Mouse (Mus musculus) CD4-positive, CD25-positive, alpha-beta regulatory T cell, adult 4 months (primary cell): Measurements from ENCODE around the gene Rbms1. TPM values are rescaled to one million over a fixed set of nuclear protein-coding genes. Genes with fewer than 3 reads are reported as not detected.

Experiments
- ATAC-seq: one replicate; pipeline ENCODE4 v1.8.0; 2017
- polyA plus RNA-seq, 2 experiments: library from polyadenylated mRNA; unstranded; fragments of 100-300 nt; shearing (Covaris generic); gene quantifications; one replicate each; pipeline ENCODE4 v1.2.1; 2017

Rbms1 gene
- 10 to 100 TPM; 10.6 to 21.7 TPM for polyA plus RNA-seq

DNA sequence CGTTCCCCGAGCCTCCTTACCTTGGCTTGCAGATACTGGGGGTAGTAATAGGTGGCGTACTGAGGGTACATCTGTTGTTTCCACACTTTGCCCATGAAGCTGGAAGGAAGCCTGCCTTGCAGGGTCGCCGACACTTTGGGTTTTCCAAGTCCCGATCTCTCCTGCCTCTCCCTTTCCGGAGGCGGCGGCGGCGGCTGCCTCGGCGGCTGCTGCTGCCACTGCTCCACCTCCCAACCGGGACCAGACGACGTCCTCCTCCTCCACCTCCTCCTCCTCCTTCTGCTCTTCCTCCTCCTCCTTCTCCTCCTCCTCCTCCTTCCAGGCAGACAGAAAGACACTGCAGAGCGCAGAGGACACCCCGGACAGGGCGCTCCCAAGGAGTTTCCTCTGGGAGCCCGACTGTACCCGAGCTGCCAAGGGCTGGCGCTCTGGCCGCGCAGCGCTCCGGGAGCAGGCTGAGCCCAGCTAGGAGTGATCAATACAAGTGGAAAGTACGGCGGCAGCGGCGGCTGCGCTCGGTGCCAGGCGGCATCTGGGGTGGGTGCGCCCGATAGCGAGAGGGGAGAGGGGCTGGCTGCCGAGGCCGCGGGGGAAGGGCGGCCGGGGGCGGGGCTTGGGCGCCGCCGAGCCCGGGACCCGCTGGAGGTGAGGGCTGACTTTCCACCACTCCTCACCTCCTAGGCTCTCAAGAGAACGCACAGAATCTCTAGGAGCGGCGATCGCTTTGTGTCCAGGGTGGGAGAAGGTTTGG is at the start of gene Rbms1:
TSS of gene Rbms1 (minus strand) at position 522 of the 751 bp plus-strand sequence.
- peak; percentile 43 for ATAC-seq

DNA sequence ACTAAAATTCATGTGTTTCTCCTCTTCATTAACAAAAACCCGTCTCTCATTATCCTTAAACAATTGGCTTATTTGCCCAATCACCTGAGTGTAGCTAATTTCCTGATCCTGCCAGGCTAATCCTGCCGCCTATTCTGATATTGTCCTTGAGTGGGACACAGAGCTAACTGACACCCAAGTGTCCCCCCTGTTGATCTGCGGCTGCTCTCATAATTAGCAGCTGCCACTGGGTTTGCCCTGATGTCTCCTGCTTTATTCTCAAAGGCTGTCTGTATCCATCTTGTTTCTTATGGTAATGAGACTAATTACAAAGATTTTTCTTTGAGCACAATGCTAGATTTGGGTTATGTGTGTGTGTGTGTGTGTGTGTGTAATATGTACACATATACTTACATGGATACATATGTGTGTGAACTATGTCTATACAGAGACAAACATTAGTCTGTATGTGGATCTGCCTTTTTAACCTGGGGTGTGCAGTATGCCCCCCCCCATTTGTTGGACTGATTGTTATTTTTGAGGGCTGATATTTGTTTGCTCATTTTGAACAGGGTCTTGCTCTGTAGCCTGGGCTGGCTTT is 49.3 kb upstream of the Rbms1 start:
- no peak for ATAC-seq

DNA sequence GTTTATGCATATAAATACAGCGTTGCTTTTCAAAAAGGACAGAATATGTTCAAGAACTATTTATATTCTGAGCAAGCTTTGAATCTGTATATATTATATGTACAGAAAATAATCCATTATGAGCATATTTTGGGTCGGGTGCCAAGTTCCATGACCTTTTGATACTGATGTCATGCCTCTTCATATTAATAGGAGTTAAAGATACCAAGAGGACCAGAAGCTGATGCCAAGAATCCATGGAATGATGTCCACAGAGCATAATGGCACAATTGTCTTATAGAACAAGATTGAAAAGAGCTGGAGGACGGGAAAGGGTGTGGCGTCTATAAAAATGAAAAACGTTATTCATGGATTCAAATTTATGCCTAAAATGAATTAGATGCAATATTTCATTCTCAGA is 23.3 kb upstream of the Rbms1 start:
- no peak for ATAC-seq

GRCm38 (mm10) chr2:60978538-60979313 is 15.7 kb upstream of the Rbms1 start:
- no peak for ATAC-seq

GRCm38 (mm10) chr2:60972189-60972814 is 9.3 kb upstream of the Rbms1 start:
- ATAC-seq = no peak

- no peak for ATAC-seq
Measured at GRCm38 (mm10) chr2:60963616-60964015, 624 bp upstream of the Rbms1 start.

GRCm38 (mm10) chr2:60962001-60962670 is 856 bp downstream of the Rbms1 start:
- ATAC-seq = no peak

DNA sequence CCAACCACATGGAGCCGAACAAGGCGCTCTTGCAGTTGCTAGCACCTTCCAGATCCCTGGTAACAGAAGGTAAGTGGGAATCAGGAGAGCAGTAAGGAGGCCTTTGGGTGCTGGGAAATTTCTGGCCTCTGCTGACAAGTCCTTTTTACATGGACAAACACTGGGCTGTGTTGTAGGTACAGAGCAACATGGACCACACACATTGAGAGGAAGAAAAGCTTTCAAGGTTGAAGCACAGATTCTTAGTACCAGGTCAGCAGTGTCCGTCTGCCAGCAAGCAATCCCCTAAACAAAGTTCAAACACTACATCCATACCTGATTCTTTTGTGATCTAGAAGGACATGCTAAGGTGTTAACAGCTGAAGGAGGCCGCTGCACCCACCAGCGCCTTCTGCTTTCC is 1.7 kb downstream of the Rbms1 start:
- no peak for ATAC-seq

- no peak for ATAC-seq
Measured at GRCm38 (mm10) chr2:60948241-60948640, 14.8 kb downstream of the Rbms1 start.

DNA sequence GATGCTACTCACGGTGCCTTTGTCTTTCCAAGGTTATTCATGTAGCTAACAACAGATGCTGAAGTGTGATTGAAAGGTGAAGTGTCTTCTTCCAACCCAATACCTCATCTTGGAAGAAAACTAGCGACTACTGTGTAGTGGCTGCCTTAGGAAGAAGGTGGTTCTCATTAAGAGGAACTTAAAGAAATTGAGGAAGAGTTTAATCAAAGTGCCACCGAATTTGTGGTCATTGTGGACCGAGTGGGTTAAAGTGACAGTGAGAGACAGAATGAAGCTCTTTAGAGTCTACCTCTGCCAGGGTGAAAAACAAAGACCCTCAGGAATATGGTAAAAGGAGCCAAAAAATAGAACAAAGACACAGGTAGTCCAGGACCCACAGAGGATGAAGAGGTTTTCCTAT is 15.2 kb downstream of the Rbms1 start:
- ATAC-seq = no peak

GRCm38 (mm10) chr2:60940454-60940961 is 22.5 kb downstream of the Rbms1 start:
- no peak for ATAC-seq

GRCm38 (mm10) chr2:60939957-60940356 is 23.0 kb downstream of the Rbms1 start:
- ATAC-seq = no peak

GRCm38 (mm10) chr2:60936910-60937309 is 26.1 kb downstream of the Rbms1 start:
- no peak for ATAC-seq

GRCm38 (mm10) chr2:60928948-60929347 is 34.0 kb downstream of the Rbms1 start:
- no peak for ATAC-seq

- ATAC-seq = no peak
Measured at GRCm38 (mm10) chr2:60927906-60928775, 34.9 kb downstream of the Rbms1 start.

DNA sequence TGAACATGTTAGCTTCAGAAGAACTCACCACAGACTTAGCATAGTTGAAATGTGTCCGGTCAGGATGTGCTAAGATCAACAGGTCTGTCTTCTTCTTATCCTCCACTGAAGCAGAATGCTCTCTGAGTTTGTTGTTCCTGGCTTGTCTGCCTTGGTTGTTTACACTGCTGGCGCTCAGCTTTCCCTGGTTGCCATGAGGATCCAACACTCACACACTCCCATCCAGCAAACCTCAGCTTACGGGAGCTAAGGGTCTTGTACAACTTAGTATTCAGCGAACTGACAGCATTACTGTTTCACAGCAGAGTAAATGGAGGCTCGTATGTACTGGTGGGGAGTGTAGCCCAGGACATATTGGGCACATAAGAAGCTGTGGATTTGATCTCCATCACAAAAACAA is 37.9 kb downstream of the Rbms1 start:
- no peak for ATAC-seq

GRCm38 (mm10) chr2:60923756-60924544 is 39.0 kb downstream of the Rbms1 start:
- ATAC-seq = peak; percentile 85

- peak; percentile 60 for ATAC-seq
Measured at GRCm38 (mm10) chr2:60923111-60923510, 39.9 kb downstream of the Rbms1 start.

DNA sequence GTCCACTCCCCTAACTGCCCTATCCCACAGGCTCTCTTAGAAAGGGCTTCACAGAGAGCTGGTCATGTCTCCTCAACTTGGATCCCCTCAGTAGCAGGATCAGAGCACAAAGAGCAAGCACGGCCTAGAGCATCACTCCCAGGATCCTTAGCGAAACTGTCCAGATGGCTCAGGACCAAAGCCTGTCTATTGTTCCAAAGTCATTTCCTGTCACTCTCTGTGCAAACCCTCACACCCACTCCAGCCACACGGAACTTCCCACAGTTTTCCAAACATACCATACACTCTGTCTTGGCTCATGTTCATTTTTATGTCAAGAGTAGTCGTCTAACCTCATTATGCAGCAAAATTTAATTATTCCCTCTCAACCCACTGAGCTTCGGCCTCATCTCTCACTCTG is 40.6 kb downstream of the Rbms1 start:
- no peak for ATAC-seq

- ATAC-seq = no peak
Measured at GRCm38 (mm10) chr2:60920076-60920475, 42.9 kb downstream of the Rbms1 start.
